Mouse (Mus musculus) mature B cell (primary cell): ENCODE results near the gene Grm8.
"Not testable (repeated sequence)": the region's sequence is repeated elsewhere in the genome, so short reads cannot be mapped to it uniquely, and the experiment has no call there.

Source experiments
- in situ Hi-C: fragments of 300-500 bp; cut with MboI; formaldehyde crosslinking; loops from 2 replicates; pipeline ENCODE4 v1.14.3; 2019

Gene Grm8

DNA sequence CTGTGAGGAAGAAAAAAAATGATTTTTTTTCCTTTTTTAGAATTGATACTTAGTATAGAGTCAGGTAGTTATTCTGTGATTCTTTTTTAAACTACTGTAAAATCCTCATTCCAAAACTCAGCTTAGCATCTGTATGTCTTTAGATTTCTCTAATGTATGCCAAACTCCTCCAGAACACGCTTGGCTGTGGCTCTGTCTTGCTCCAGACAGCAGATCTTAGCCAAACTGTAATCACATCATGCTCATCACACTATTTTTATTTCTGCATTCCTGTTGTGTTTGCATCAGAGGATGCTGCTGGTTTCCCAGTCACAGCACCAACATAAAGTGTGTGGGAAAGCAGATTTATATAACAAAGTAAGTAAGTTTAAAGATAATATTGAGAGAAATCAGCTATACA is 249.2 kb downstream of the Grm8 start:
- in situ Hi-C loops: no loop called here

DNA sequence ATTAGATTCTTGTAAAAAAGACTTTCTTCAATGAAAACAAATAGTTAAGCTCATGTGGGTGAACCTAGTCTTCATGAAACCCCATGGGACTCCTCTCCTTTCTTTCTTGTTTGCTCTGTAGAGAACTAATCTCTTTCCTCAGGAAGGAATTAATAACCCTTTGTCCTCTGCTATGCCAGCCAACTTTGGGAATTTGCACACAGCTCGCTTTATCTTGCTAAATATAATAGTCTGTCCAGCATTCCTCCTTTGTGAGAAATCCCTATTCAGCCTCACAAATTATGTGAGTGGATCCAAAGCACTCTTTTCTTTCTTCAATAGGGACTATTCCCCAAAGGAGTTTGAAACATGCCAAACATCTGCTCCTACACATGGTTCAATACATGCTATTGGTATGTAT is 285.3 kb downstream of the Grm8 start:
- in situ Hi-C loops: no loop called here

DNA sequence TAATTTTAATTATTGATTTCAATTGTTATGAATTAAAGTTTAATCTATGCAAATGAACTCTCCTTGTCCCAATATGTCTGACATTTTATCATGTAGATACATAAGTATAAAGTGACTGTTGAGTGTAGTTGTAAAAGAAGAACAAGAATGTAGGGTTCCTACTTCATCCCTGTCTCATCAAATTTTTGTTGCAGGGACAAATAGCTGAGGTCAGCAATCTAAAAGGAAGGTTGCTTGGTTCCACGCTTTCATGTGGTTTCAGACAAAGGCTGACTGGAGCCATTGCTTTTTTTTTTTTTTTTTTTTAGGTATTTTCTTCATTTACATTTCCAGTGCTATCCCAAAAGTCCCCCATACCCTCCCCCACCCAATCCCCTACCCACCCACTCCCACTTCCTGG is 298.8 kb downstream of the Grm8 start:
- in situ Hi-C loops: no loop called here

DNA sequence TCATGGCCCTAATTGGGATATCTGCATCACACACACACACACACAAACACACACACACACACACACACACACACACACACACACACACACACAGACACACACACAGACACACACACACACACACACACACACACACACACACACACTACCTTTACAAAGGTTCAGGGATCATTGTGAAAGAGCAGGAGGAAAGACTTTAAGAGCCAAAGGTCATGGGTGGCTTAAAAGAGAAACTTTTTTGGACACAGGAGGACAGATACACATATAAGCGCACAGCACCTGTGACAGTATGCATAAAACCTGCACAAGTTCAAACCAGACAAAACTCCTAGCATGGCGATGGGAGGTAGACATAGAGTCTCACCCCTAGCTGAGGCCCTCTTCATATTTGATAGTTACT is 315.2 kb downstream of the Grm8 start:
- in situ Hi-C loops: not testable (repeated sequence)

DNA sequence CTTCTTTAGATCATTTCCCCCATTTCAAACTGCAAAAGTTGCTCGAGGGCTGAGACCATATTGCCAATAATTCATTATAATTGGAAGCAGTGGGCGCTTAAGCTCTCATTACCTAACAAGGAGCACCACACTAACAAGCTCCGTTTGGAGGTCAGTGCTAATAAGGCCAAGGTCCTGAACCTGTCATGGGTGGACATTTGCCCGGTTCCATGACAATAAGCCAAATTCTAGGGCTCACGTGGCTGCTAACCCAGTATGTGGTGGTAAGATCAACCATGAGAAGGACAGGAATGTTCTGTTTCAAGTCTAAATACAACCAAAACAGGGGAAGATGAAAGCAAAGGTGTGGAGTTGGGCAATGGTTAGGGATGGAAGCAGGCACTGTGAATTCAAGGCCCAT is 322.2 kb downstream of the Grm8 start:
- in situ Hi-C loops: no loop called here

DNA sequence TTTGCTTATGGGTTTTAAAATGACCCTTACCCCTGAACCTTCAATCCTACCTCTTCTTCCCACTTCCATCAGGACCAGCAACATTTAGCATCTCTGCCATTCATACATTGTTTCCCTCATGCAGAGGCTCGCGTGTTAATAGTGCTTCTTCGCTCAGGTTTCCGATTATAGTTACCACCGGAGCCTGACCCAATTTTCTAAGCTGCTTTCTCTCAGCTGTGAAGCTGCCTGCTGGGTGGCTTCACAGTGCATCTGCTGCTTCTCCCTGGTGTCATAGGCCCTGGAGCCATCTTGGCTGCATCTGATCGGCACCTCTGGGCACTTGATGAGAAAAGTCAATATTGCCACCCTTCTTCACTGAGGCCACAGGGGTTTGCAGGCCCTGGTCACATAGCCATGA is 325.0 kb downstream of the Grm8 start:
- in situ Hi-C loops: no loop called here

DNA sequence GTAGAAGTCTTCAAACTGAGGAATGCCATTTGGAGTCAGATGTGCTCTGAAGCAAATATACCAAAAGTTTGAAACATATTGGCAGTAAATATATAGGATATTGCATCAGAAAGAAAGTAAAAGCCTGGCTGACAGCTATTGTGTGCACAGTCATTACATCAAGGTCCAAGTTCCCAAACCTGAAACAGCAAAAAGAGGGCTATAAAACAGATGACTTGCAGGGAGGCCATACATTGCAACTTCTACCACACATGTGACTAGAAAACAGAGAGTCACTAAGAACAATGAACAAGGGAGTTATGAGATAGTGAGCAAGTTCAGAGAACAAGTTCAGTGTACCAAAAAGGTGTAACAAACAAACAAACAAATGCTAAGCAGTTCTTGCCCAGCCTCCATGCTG is 328.2 kb downstream of the Grm8 start:
- in situ Hi-C loops: no loop called here

DNA sequence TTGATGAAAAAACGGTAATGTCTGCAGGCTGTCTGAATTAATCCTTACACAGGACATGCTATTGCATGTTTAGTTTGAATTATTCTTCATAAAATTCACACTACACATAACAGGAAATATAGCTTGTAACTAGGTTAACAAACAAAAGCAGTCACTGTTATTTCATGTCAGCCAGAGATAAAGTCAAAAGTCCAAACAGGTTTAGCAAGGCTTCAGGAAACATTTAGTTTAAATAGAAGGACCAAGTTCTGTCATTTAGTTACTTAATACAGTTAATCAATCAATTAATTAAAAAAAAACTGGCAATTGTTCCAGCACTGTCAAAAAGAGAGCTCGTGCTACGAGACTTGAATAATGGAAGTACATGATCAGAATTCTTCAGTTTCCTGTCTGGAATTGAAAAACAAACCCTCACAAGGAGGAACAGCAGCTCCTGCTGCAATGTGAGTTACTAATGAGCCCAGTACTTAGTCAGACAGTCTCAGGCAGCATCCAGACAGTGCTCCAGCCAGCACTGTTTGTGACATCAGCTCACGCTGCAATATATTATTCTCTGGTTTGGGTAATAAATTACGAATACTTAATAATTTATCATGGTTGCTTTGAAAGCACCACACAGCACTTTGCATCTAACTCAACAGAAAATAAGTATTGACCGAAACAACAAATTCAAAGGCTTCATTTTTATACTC is 334.0 kb downstream of the Grm8 start:
- in situ Hi-C loops: no loop called here

DNA sequence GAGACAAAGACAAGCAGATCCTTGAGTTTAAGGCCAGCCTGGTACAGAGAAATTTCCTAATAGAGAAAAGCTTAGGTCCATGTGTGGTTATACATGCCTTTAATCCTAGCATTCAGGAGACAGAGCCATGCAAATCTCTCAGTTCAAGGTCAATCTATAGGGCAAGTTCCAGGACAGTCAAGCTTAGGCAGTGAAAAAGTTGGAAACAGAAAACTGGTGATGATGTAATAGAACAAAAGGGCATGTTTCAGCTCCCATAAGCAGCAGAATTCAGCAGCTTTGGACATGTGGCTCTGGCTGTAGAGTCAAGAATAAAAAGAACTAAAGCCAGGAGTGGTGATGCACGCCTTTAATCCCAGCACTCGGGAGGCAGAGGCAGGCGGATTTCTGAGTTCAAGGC is 336.2 kb downstream of the Grm8 start:
- in situ Hi-C loops: no loop called here

DNA sequence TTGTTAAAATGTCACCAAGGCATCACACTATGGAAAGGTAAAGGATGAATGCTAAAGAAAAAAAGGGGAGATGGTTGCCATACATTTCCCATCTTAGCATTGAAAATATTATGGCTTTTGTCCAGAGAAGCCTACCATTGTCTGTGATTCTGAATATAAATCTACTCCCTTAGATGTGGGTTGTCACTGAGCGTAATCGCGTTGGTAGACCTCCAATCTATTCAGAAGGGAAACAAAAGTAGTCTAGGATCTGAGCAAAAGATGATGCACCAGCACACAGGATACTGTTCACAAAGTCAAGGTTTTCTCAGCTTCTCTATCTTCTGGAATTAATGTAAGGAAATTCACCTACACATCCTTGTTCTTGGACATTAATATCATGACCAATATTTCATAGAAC is 345.4 kb downstream of the Grm8 start:
- in situ Hi-C loops: no loop called here

DNA sequence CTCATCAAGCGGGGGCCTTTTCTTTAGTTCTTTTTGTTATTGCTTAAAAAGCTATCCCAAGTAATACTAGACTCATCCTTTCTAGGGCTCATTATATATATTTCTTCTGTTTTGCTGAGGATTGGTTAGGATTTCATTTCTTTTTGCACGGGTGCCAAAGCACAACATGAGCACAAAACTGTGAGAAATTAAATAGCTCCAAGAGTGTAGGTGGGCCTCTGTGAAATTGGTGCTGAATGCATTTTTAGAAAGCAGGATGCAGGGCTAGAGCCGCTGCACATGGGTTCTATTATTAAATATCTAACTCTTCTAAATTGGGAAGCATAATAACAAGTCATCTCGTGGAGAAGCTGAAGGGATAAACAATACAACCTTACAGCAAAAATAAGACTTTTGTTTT is 345.8 kb downstream of the Grm8 start:
- in situ Hi-C loops: no loop called here

DNA sequence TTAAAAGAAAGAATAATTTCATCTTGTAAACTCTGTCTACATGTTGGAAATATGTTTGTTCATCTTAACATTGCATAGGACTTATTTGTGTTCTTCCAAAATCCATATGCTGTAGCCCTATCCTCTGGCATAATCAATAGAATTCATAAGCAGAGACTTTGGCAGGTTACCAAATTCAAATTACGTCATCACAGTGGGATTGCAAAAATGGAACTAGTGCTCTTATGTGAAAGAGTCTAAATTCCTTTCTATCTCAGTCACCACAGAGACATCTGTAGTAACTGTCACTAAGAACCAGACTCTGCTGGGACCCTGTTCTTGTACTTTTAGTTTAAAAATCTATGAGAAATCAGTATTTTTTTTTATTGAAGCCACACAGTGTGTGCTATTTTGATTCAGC is 352.7 kb downstream of the Grm8 start:
- in situ Hi-C loops: no loop called here

DNA sequence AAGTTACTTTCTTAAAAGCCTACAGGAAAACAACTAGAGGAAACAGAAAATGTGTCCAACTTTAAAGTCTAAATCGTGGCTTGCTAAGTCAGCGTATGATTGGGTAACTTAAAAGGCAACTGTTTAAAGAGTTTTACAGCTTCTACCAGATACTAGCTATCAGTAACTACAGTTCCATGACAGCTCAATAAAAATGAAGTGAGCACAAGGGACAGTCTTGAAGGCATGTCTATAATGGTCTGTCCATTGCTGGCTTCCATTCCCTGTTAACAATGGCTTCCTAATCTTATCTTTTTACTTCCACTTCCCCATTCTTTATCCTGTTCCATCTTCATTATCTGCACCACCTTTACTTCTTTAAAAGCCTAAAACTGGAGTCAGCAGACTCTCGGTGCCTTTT is 353.6 kb downstream of the Grm8 start:
- in situ Hi-C loops: no loop called here

DNA sequence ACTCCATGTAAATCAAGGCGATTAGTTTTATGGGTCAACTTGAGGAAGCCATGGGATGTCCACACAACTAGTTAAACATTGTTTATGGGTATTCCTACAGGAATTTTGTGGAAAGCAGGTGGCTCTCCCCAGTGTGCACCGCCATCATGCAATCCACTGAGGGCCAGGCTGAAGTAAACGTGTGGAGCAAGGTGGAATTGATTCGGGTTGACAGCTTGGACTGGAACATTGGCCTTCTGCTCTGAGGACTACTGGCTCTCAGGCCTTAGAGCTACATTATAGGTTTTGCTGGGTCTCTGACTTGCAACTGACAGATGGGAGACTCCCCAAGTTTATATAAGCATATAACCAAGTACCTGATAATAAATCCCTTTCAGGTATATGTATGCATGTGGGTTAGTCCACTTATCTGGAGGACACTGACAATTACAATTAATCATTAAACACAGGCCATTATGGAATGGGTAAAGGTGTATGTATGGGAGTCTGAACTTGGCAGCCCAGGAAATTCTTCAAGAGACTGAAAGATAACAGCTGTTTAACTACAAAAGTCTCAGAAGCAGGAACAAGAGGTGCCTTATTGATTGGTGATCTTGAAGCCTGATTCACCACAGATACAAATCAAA is 359.2 kb downstream of the Grm8 start:
- in situ Hi-C loops: no loop called here

DNA sequence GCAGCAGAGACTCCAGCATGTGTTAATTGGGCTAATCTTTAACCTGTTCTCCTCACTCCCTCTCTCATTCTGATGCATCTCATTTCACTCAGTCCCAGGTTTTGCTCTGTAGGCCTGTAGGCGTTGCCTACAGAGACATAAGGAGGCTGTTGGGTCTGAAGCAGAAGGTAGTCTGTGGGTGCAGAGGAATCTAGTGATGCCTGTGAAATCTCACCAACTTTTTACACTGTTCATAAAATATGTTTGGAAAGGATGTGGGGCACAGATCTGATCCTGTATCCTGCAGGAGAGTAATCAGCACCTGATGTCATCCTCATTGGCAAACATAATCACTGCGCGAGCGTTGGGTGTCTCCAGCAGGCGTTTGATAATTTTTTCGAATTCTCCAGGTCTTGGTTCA is 372.9 kb downstream of the Grm8 start:
- in situ Hi-C loops: no loop called here

DNA sequence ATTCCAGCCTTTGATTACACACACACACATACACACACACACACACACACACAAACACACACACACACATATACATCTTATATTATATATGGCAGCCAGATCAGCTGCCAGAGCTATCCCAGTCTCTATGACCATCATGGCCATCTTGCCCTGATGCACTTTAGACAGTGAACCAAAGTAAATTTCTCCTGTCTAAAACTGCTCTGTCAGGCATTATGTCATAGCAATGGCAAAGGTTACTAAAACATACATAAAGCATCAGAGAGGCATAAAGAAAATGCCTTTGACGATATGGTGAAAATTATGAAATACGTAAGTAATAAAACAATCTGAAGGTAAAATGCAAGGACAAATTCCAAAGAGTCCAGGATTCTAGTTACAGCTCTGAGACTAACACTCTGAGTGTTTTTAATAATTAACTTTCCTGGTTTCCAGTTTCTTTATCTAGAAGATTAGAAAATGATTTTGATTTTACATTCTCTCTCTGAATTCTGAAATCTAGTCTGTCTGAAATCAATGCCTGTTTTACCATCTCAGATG is 381.6 kb downstream of the Grm8 start:
- in situ Hi-C loops: no loop called here

DNA sequence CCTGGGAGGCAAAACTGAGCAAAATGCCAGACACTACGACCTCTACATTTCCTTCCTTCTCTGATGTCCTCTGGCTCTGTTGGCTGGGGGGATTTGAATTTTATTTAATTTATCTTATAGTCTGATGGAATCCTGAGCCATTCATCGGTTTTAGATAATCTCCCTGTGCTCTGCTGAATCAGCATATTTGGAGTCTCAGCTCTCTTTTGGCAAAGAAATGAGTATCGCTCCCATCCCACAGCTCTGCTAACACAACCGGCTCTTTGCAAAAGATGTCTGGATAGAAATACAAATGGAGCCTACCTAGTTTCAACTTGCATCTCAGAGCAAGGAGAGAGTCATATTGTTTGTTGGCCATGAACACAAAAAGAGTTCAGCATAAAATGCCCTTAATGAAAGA is 388.5 kb downstream of the Grm8 start:
- in situ Hi-C loops: no loop called here

DNA sequence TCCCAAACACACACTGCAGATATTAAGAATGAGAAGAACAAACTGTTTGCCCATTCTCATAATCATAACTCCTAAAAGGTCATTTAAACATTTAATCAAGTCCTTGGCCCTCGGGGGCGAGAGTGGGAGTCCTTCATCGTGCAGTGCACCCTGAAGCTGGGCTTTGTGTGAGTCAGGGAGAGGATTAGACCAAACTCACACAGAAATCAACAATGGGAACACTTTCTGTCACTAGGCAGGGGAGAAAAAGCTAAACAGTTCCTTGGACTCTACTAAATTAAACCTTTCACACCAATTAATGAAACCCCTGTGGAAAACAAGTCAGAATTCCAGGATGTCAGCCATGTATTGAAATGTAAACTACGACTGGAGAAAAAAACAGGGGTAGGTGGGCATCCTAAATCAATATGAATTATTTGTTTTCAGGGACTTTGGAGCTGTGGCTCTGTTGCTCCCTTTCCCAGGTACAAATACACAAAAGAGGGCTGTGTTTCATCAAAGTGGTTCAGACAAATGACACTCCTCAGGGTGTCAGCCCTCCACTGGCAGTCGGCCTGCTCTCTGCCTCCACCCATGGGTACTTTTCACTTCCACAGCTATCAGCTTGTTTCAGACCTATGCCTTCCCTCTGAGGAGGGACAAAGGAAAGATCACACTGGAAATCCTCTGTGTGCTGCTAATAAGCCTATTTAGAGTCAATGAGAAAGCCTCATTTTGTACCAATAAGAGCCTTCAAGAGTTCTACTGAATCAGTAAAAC is 389.1 kb downstream of the Grm8 start:
- in situ Hi-C loops: no loop called here

DNA sequence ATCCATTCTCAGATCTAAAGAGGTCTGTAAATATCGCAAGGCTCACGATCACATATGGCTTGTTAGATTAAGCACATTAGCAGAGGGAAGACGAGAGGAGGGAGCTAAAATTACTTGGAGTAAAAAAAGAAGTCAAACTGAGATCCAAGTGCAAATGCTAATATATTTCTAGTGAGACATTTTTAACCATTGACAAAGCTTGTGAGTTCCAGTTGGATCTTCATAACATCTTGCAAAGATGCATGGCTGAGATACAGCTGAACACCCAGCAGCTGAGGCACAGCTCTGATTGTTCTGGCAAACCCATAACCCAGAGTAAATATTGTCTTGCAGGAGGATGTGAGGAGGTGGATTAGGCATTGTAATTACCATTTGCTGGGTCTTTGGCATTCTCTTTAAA is 445.6 kb downstream of the Grm8 start:
- in situ Hi-C loops: no loop called here

DNA sequence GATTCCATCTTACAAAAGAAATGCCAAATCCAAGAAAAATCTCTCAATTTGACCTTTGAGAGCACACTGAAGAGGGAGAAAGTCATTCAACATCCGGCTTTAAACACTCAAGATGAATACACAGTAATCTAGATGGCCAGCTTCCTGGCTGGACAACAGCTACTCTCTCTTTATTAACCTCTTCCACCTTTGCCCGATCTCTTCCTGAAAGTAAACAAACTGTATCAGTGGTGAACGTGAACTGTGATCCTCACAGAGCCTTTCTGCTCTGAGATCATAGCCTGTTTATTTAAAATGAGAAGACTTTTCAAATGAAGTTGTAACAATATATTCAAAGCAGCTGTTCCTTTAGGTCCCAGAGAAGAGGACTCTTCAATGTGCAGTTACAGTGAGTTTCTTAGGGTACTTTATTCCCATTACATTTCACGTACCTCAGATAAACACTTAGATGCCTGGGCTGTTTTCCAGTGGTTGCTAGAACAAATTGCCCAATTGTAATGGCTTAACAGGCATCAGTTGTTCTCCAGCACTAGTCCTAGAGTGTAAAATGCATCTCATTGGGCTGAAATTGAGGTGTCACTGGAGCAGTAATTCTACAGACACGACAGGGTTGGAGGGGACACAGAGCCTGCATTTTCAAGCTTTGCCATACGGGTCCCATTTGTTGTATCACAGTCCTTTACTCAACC is 473.1 kb downstream of the Grm8 start:
- in situ Hi-C loops: no loop called here

DNA sequence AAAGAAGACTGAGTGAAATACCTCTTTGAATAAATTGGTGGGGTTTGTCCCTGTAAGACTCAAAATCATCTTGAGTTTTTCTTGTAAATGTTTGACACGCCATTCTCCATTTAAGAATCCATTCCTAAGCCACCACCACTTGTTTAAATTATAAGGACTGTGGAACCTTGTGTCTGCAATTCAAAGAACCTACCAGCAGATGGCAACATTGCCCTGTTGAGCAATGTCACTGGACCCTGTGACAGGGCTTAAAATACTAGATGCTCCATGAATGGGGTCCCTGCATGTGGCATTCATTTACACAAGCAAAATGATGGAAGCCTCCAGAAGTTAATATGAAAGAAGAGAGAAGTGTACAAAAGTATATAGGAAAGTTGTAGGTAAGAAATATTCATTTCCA is 477.5 kb downstream of the Grm8 start:
- in situ Hi-C loops: no loop called here

DNA sequence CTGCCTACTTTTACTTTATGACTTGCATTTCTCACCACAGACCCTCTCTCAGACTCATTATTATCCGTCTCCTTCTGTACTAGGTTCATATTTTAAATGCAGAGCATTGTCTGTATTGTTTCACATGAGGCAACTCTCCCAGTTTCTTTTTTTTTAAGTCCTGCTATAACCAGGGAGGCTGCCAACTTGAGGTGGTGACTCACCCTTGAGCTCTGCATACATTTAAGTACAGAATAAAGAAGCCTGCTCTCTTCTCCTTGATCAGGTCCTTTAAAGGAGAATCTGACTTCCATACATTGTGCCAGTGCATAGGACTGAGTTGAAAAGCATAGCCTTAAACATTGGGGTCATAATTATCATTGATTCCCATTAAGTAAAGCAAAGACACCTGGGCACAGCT is 488.5 kb downstream of the Grm8 start:
- in situ Hi-C loops: no loop called here

DNA sequence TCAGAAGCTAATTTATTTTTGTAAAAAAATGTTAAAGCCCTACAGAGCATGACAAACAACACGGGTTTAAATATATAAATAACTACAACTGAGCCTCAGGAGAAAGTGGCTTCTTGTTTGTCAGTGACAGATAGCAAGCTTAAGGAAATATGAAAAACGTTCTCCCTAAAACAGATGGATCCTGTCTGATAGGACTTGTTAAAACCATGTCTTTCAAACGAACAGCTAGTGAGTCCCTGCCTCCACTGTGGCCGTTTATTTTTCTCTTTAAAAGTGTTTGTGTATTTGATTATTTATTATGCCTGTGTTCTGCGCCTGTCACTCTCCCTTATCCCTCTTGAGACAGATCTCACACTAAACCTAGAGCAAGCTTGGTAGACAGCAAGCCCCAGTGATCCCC is 489.9 kb downstream of the Grm8 start:
- in situ Hi-C loops: no loop called here
